In genomic region chr17:72030672-72031071, GRCm38 (mm10) we compare ENCODE assay signal across 18 mouse cellular contexts.
"Had no signal": no experiment of that assay in that cellular context is flagged by ENCODE, and none has a peak within 500 bp of the region (broad histone marks: within the 10 kb centered on the region; RNA-seq: fewer than 3 reads in every experiment).

No protein-coding gene starts in this region.

- H3K4me2 ChIP-seq: lung, embryonic 14.5 days; midbrain, embryonic 13.5 days; neural tube, embryonic 13.5 days; neural tube, embryonic 15.5 days had no signal

- H3K27me3 ChIP-seq: midbrain, embryonic 13.5 days; neural tube, embryonic 13.5 days; neural tube, embryonic 15.5 days had no signal

- H3K4me1 ChIP-seq: neural tube, embryonic 15.5 days had no signal

- H3K27ac ChIP-seq: midbrain, embryonic 10.5 days; midbrain, embryonic 13.5 days; neural tube, embryonic 13.5 days; neural tube, embryonic 15.5 days had no signal

- H3K36me3 ChIP-seq: midbrain, embryonic 10.5 days; midbrain, embryonic 13.5 days; neural tube, embryonic 13.5 days; neural tube, embryonic 15.5 days had no signal

- DNase-seq: lung, adult 18-20 months; lung, embryonic 14.5 days; lung, postnatal 10 days; lung, postnatal 4 days; retina, postnatal 1 day; right cerebral cortex, adult 18-20 months; right cerebral cortex, postnatal 25 days; right cerebral cortex, postnatal 4 days; spleen, adult 18-20 months; thymus, adult 18-20 months; thymus, postnatal 14 days; thymus, postnatal 36 days had no signal

- H3K4me3 ChIP-seq: midbrain, embryonic 10.5 days; midbrain, embryonic 13.5 days; myocyte; neural tube, embryonic 13.5 days; neural tube, embryonic 15.5 days had no signal

- ATAC-seq: midbrain, embryonic 13.5 days; midbrain, embryonic 16.5 days had no signal

- H3K9me3 ChIP-seq: midbrain, embryonic 10.5 days; midbrain, embryonic 13.5 days; neural tube, embryonic 13.5 days; neural tube, embryonic 15.5 days had no signal

- H3K9ac ChIP-seq: lung, embryonic 14.5 days; midbrain, embryonic 13.5 days; neural tube, embryonic 13.5 days; neural tube, embryonic 15.5 days had no signal
